Mouse (Mus musculus) embryonic facial prominence, embryonic 12.5 days (tissue): ENCODE measurements at regions not wholly inside any gene's neighbourhood (a gene's known extent, or its start where the extent isn't known, plus 50 kb on each side); places are given as distances from the start of the nearest gene placed in this dataset.
A peak's percentile ranks its signal among the peaks of the same experiment; 100 is the strongest.

ENCODE experiments used
- ATAC-seq: fragments of 200-750 bp; cut with Nextera tagmentation; 2 replicates; pipeline ENCODE4 v1.8.0; 2017; ENCODE audit not compliant: insufficient number of reproducible peaks, insufficient read depth, low FRiP score, low TSS enrichment
- H3K27ac ChIP-seq: fragments of 300-500 bp; sonication (generic); 2 replicates; pipeline ENCODE4 v1.5.1; 2016; ENCODE audit warnings: mild to moderate bottlenecking
- H3K27me3 ChIP-seq: fragments of 300-500 bp; sonication (generic); 2 replicates; pipeline ENCODE4 v1.6.1; 2016; ENCODE audit warnings: mild to moderate bottlenecking, moderate library complexity
- H3K36me3 ChIP-seq: fragments of 300-500 bp; sonication (generic); 2 replicates; pipeline ENCODE4 v1.6.1; 2016; ENCODE audit warnings: mild to moderate bottlenecking
- H3K4me1 ChIP-seq: fragments of 300-500 bp; sonication (generic); 2 replicates; pipeline ENCODE4 v1.6.1; 2016
- H3K4me2 ChIP-seq: fragments of 300-500 bp; sonication (generic); replicated peaks from 2 replicates; pipeline ENCODE4 v1.6.1; 2016; ENCODE audit warnings: mild to moderate bottlenecking, moderate library complexity
- H3K4me3 ChIP-seq: fragments of 300-500 bp; sonication (generic); 2 replicates; pipeline ENCODE4 v1.5.1; 2016; ENCODE audit warnings: mild to moderate bottlenecking
- H3K9ac ChIP-seq: fragments of 300-500 bp; sonication (generic); 2 replicates; pipeline ENCODE4 v1.6.1; 2016; ENCODE audit warnings: mild to moderate bottlenecking, moderate library complexity
- H3K9me3 ChIP-seq: fragments of 300-500 bp; sonication (generic); 2 replicates; pipeline ENCODE4 v1.6.1; 2016; ENCODE audit warnings: mild to moderate bottlenecking, moderate library complexity
- WGBS: fragments of 180-500 bp; shearing (Covaris S2); methylation state at CpG from one replicate; pipeline ENCODE4 v1.1.7; 2016; 5-methylcytosine and 5-hydroxymethylcytosine counted together

- H3K36me3 ChIP-seq, result no peaks in the 10 kb centered on the region
- H3K27ac ChIP-seq, result no peak overlapping the region
- H3K9me3 ChIP-seq, result no peaks in the 10 kb centered on the region
- H3K27me3 ChIP-seq, result no peaks in the 10 kb centered on the region
- H3K4me1 ChIP-seq, result no peaks in the 10 kb centered on the region
- H3K9ac ChIP-seq, result no peak overlapping the region
- 64% methylated on average over 9 of the region's 9 CpGs for WGBS
- no peak for ATAC-seq
- no peak overlapping the region for H3K4me3 ChIP-seq
- no peak overlapping the region for H3K4me2 ChIP-seq
These were observed 503.7 kb downstream of the Fat4 start for GRCm38 (mm10) chr3:39390442-39390841.

DNA sequence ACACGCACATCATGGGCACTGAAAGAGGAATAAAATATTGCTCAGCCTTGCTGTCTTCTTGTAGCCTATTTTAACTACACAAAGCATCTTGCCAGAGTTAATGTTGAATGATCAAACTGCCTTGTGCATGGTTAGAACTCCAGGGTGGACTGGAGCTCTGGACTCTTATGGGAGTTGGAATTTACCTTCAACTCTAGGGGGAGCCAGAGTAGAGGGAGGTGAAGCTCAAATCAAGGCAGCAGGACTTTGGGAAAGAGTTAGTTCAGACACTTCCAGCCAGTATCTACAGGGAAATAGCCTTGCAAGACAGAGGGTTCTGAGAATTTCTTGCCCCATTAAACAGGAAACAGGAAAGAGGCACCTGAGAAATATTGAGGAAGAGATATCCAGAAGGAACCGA is 505.3 kb downstream of the Fat4 start:
- Histone ChIP-seq H3K27me3 (no peaks in the 10 kb centered on the region), H3K27ac (no peak overlapping the region), H3K36me3 (no peaks in the 10 kb centered on the region), H3K4me1 (no peaks in the 10 kb centered on the region), H3K4me3 (no peak overlapping the region), H3K9ac (no peak overlapping the region), H3K4me2 (no peak overlapping the region), H3K9me3 (no peaks in the 10 kb centered on the region)
- 67% methylated on average over 2 of the region's 2 CpGs for WGBS
- no peak for ATAC-seq

DNA sequence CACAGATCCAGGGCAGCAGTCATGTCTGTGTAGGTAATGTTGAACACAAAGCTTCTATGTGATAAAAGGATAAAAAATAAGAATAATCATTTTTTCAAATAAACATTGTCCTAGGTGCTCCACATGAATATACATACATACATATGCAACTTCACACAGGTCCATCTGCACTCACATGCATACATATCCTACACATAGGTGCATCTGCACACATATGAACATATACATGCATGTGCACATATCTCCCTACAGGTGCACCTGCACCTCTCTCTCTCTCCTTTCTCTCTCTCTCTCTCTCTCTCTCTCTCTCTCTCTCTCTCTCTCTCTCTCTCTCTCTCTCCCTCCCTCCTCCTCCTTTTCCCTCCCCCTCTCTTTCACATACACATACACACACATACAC is 509.9 kb downstream of the Fat4 start:
- H3K9me3 ChIP-seq, result no peaks in the 10 kb centered on the region
- H3K27me3 ChIP-seq, result no peaks in the 10 kb centered on the region
- no peak overlapping the region for H3K9ac ChIP-seq
- no peaks in the 10 kb centered on the region for H3K4me1 ChIP-seq
- no peak overlapping the region for H3K27ac ChIP-seq
- H3K4me3 ChIP-seq, result no peak overlapping the region
- no peaks in the 10 kb centered on the region for H3K36me3 ChIP-seq
- ATAC-seq, result no peak
- no peak overlapping the region for H3K4me2 ChIP-seq

DNA sequence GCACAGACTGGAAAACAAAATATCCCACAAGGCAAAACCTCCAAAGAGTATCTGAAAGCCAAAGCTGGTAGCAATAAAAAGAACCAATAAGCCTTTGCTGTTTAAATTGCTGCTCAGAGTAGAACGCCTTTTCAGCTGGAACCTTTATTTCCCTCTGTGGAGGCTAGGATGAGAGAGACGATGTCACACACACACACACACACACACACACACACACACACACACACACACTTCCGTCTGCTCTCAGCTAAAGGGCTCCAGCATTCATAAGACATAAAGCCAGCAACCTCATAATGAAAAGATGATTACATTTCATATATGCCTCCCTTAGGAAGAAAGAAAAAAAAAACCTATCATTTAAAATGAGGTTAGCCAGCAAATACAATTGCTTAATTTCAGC is 510.5 kb downstream of the Fat4 start:
- 55% methylated on average over 3 of the region's 3 CpGs for WGBS
- no peak overlapping the region for H3K9ac ChIP-seq
- H3K27me3 ChIP-seq, result no peaks in the 10 kb centered on the region
- no peaks in the 10 kb centered on the region for H3K4me1 ChIP-seq
- no peak overlapping the region for H3K27ac ChIP-seq
- no peak for ATAC-seq
- no peaks in the 10 kb centered on the region for H3K36me3 ChIP-seq
- no peaks in the 10 kb centered on the region for H3K9me3 ChIP-seq
- no peak overlapping the region for H3K4me3 ChIP-seq
- no peak overlapping the region for H3K4me2 ChIP-seq

DNA sequence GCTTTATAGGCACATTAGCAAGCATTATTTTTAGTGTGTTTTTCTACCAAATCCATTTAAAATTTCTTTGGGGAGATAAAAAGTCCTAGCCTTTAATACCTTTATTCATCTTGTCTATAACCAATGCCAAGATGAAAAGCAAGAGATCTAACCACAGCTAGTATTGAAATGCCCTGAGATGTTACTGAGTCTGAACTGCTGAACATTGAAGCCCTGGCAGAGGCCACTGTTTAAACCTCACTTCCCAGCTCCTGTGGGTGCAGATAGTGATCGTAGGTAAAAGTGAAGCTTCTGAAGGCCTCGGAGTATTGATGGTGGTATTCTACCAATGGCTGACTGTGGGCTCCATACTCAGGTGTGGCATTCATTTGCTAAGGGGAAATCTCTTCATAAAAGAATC is 510.9 kb downstream of the Fat4 start:
- Histone ChIP-seq H3K27ac (no peak overlapping the region), H3K36me3 (no peaks in the 10 kb centered on the region), H3K4me1 (no peaks in the 10 kb centered on the region), H3K9ac (no peak overlapping the region), H3K9me3 (no peaks in the 10 kb centered on the region), H3K27me3 (no peaks in the 10 kb centered on the region), H3K4me2 (no peak overlapping the region), H3K4me3 (no peak overlapping the region)
- no peak for ATAC-seq
- WGBS, result 100% methylated on average over 2 of the region's 2 CpGs

DNA sequence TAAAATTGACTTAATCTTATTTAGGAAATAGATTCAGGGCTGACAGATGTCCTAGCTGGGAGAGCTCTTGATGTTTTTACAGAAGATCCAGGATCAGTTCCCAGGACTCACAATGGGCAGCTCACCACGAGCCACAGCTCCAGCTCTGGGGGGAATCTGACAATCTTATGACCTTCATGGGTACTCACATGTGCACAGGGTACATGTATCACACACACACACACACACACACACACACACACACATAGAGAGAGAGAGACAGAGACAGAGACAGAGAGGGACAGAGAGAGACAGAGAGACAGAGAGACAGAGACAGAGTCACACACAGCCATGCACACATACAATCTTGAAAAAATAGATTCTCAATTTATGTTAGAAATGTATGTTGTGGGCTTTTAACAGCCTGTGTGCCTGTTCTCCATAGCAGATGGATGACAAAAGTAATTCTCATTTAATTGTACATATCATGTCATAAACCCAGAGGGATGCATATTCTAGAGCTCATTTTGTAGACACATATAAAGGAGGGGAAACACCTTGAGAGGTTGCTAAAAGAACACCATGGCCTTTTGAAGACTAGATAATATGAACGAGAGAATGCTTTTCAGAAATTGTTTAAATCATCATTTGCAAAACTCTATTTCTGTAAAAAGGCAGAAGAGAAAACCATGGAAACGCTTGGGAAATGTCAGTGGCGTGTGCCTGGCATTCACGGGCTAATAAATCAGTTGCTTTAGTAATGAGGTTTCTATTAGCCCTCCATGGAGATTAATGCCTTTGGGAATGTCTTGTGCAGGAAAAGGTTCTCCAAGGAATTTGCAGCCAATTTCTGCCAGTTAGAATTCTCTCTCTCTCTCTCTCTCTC is 538.3 kb downstream of the Fat4 start:
- H3K4me1 ChIP-seq, result no peaks in the 10 kb centered on the region
- H3K27me3 ChIP-seq, result no peaks in the 10 kb centered on the region
- ATAC-seq, result no peak
- H3K27ac ChIP-seq, result no peak overlapping the region
- no peak overlapping the region for H3K9ac ChIP-seq
- no peaks in the 10 kb centered on the region for H3K36me3 ChIP-seq
- no peak overlapping the region for H3K4me3 ChIP-seq
- H3K9me3 ChIP-seq, result no peaks in the 10 kb centered on the region
- WGBS, result 75% methylated on average over 5 of the region's 5 CpGs
- no peak overlapping the region for H3K4me2 ChIP-seq

DNA sequence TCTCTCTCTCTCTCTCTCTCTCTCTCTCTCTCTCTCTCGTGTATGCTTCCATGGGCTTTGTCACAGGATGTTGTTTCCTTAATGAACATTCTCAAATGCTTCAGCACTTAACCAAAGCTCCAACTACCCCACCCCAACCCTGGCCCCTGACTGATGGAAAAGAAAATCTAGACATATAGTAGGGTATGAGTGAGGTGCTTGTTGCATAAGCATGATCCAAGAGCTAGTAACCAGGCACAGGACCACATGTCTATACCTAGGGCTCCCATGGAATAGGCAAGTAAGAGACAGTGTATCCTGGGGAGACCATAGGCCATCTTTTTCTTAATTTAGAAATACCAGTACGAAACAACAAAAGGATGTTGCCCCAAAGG is 538.9 kb downstream of the Fat4 start:
- Histone ChIP-seq H3K9ac (no peak overlapping the region), H3K27me3 (no peaks in the 10 kb centered on the region), H3K27ac (no peak overlapping the region)

DNA sequence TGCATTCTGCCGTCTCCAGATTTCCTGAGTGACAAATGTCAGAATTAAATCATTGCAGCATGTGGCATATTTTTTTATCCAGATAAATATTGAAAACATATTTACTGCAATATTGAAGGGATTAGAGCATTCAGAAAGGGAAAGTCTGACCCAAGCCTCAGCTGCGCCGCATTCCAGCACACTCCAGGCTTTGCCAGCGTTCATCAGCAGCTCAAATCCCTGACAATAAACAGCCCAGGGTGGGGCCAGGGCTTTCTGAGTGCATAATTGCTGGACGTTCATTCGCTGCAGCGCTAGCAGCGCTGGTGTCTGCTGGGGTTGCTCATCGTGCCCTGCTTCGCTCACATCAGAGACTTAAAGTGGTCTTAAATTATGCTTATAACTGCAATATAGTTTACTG is 556.6 kb downstream of the Fat4 start:
- Histone ChIP-seq H3K9ac (no peak overlapping the region; the same call in 1 of the 2 replicates), H3K4me3 (no peak overlapping the region), H3K4me2 (no peak overlapping the region), H3K36me3 (no peaks in the 10 kb centered on the region), H3K9me3 (no peaks in the 10 kb centered on the region), H3K4me1 (0 out of 2 replicates have a peak, but pooled peaks cover 4% of the 10 kb centered on the region), H3K27me3 (no peaks in the 10 kb centered on the region), H3K27ac (0 out of 2 replicates have a peak overlapping the region, but pooled peaks have one; percentile 36)
- no peak for ATAC-seq
- WGBS, result 46% methylated on average over 10 of the region's 10 CpGs

More for the DNA sequence above, 538.9 kb downstream of the Fat4 start:
- ATAC-seq, result no peak
- Histone ChIP-seq H3K4me3 (no peak overlapping the region), H3K4me1 (no peaks in the 10 kb centered on the region), H3K4me2 (no peak overlapping the region), H3K36me3 (no peaks in the 10 kb centered on the region), H3K9me3 (no peaks in the 10 kb centered on the region)
- WGBS, result 73% methylated on average over 2 of the region's 2 CpGs

DNA sequence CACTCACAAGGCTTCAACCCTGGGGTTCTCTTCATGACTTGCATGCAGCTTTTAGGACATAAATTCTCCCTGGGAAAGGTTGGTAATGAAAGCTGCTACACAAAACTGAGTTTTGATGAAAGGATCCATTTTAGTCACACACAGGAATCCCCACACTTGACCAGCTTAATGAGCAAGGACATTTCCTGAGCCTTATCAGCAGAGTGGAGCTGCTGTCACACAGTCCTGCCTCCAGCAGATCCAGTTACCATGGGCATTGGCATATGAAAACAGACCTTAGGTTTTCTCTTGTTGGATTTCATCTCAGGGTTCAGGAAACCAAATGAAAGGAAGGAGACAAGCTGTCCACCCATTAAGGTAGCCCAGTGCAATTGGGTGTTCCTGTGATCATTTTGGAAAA is 568.9 kb downstream of the Fat4 start:
- H3K9me3 ChIP-seq, result no peaks in the 10 kb centered on the region
- no peak overlapping the region for H3K4me2 ChIP-seq
- no peak overlapping the region for H3K4me3 ChIP-seq
- no peaks in the 10 kb centered on the region for H3K27me3 ChIP-seq
- ATAC-seq, result no peak
- no peak overlapping the region for H3K9ac ChIP-seq
- H3K27ac ChIP-seq, result no peak overlapping the region
- H3K36me3 ChIP-seq, result no peaks in the 10 kb centered on the region
- no peaks in the 10 kb centered on the region for H3K4me1 ChIP-seq

GRCm38 (mm10) chr3:39460183-39460888 is 573.6 kb downstream of the Fat4 start:
- no peaks in the 10 kb centered on the region for H3K4me1 ChIP-seq
- no peaks in the 10 kb centered on the region for H3K27me3 ChIP-seq
- H3K4me3 ChIP-seq, result no peak overlapping the region
- no peak overlapping the region for H3K9ac ChIP-seq
- ATAC-seq, result peak; percentile 35; the same call in 1 of the 2 replicates
- 49% methylated on average over 14 of the region's 14 CpGs for WGBS
- 0 out of 2 replicates have a peak overlapping the region, but pooled peaks have one; percentile 9 for H3K4me2 ChIP-seq
- no peaks in the 10 kb centered on the region for H3K9me3 ChIP-seq
- no peaks in the 10 kb centered on the region for H3K36me3 ChIP-seq
- peak overlapping the region; percentile 74; the same call in 1 of the 2 replicates for H3K27ac ChIP-seq

DNA sequence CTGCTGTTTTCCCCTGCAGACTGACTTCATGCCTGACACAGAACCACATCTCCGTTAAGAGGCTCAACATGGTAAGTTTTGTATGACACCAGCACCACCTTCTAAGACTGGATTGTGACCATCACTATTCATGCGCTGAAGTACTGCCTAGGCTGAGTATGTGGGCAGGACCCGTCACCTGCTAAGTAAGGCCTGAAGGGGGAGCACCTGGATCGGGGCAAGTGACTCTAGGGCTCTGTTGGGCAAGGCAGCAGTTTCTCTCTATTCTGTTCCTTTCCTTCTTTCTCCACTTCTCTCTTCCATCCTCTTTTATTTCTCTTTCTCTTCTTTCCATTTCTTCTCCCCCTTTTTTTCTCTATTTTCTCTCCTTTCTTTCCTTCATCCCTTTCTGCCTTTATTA is 574.8 kb downstream of the Fat4 start:
- Histone ChIP-seq H3K4me1 (no peaks in the 10 kb centered on the region), H3K27ac (no peak overlapping the region), H3K9ac (no peak overlapping the region), H3K9me3 (no peaks in the 10 kb centered on the region), H3K27me3 (no peaks in the 10 kb centered on the region), H3K4me3 (no peak overlapping the region), H3K4me2 (no peak overlapping the region), H3K36me3 (no peaks in the 10 kb centered on the region)
- no peak for ATAC-seq
- 81% methylated on average over 4 of the region's 4 CpGs for WGBS

- no peak overlapping the region for H3K4me2 ChIP-seq
- H3K4me1 ChIP-seq, result no peaks in the 10 kb centered on the region; the same call in 1 of the 2 replicates
- H3K9ac ChIP-seq, result no peak overlapping the region
- H3K27me3 ChIP-seq, result no peaks in the 10 kb centered on the region
- ATAC-seq, result no peak
- H3K9me3 ChIP-seq, result no peaks in the 10 kb centered on the region
- H3K36me3 ChIP-seq, result no peaks in the 10 kb centered on the region
- WGBS, result 59% methylated on average over 3 of the region's 3 CpGs
- H3K4me3 ChIP-seq, result no peak overlapping the region
- H3K27ac ChIP-seq, result peak overlapping the region; percentile 36; the same call in 1 of the 2 replicates
These were observed 579.1 kb downstream of the Fat4 start for GRCm38 (mm10) chr3:39465811-39466210.
